Mouse (Mus musculus) cerebellum, postnatal 36 days (tissue): ENCODE results near the gene Cenpu.

Experiments used
- DNase-seq, 2 experiments: peaks; one replicate each; pipeline ENCODE4 v3.0.0; 2021 to 2022; ENCODE audit warnings: mixed read lengths in 2 of 2

Cenpu gene

GRCm38 (mm10) chr8:46600959-46601707 is 49.3 kb downstream of the Cenpu start:
- DNase-seq, result no peak

- no peak for DNase-seq
Observed at GRCm38 (mm10) chr8:46603587-46603986, 51.8 kb downstream of the Cenpu start.

- no peak for DNase-seq
Observed at GRCm38 (mm10) chr8:46606930-46607329, 55.1 kb downstream of the Cenpu start.

GRCm38 (mm10) chr8:46611557-46611956 is 59.7 kb downstream of the Cenpu start:
- no peak for DNase-seq

GRCm38 (mm10) chr8:46612913-46613312 is 61.1 kb downstream of the Cenpu start:
- no peak for DNase-seq

GRCm38 (mm10) chr8:46613377-46613776 is 61.5 kb downstream of the Cenpu start:
- no peak for DNase-seq

GRCm38 (mm10) chr8:46615936-46616335 is 64.1 kb downstream of the Cenpu start:
- no peak for DNase-seq

- peak; percentile 89 to 96 for DNase-seq
Observed at GRCm38 (mm10) chr8:46616879-46617689, 65.3 kb downstream of the Cenpu start, which contains the start of the genes Primpol and Casp3. Gene Primpol (minus strand): TSS chr8:46617212. Gene Casp3 (plus strand): TSS chr8:46617291.

GRCm38 (mm10) chr8:46617690-46618620 is 66.1 kb downstream of the Cenpu start:
- DNase-seq, result no peak

GRCm38 (mm10) chr8:46618639-46619320 is 67.0 kb downstream of the Cenpu start:
- DNase-seq, result no peak

GRCm38 (mm10) chr8:46622446-46623270 is 70.8 kb downstream of the Cenpu start:
- no peak for DNase-seq

- no peak for DNase-seq
Observed at GRCm38 (mm10) chr8:46625166-46625565, 73.3 kb downstream of the Cenpu start.

GRCm38 (mm10) chr8:46626642-46627041 is 74.8 kb downstream of the Cenpu start:
- DNase-seq, result no peak

GRCm38 (mm10) chr8:46627881-46628280 is 76.1 kb downstream of the Cenpu start:
- peak in 1 of 2 experiments; percentile 11 for DNase-seq

- no peak for DNase-seq
Observed at GRCm38 (mm10) chr8:46628645-46629044, 76.8 kb downstream of the Cenpu start.
